Mouse (Mus musculus) liver, embryonic 12.5 days (tissue): ENCODE results near the gene Tmem95. TPM values are rescaled to one million over a fixed set of nuclear protein-coding genes. Genes with fewer than 3 reads are reported as not detected.
"Not testable (repeated sequence)": the region's sequence is repeated elsewhere in the genome, so short reads cannot be mapped to it uniquely, and the experiment has no call there.

Experiments used
- ATAC-seq: fragments of 200-750 bp; cut with Nextera tagmentation; 2 replicates; pipeline ENCODE4 v1.8.0; 2017; ENCODE audit warnings: moderate number of reproducible peaks, mild to moderate bottlenecking, moderate library complexity
- H3K27ac ChIP-seq: fragments of 300-500 bp; sonication (generic); 2 replicates; pipeline ENCODE4 v1.5.1; 2016; ENCODE audit warnings: mild to moderate bottlenecking
- H3K27me3 ChIP-seq: fragments of 300-500 bp; sonication (generic); replicated peaks from 2 replicates; pipeline ENCODE4 v1.6.1; 2016; ENCODE audit warnings: mild to moderate bottlenecking, moderate library complexity
- H3K36me3 ChIP-seq: fragments of 300-500 bp; sonication (generic); 2 replicates; pipeline ENCODE4 v1.6.1; 2016; ENCODE audit warnings: mild to moderate bottlenecking, moderate library complexity
- H3K4me1 ChIP-seq: fragments of 300-500 bp; sonication (generic); 2 replicates; pipeline ENCODE4 v1.6.1; 2016
- H3K4me2 ChIP-seq: fragments of 300-500 bp; sonication (generic); 2 replicates; pipeline ENCODE4 v1.6.1; 2016; ENCODE audit warnings: mild to moderate bottlenecking, moderate library complexity
- H3K4me3 ChIP-seq: fragments of 300-500 bp; sonication (generic); 2 replicates; pipeline ENCODE4 v1.5.1; 2016; ENCODE audit warnings: mild to moderate bottlenecking, moderate library complexity
- H3K9ac ChIP-seq: fragments of 300-500 bp; sonication (generic); 2 replicates; pipeline ENCODE4 v1.6.1; 2016; ENCODE audit warnings: mild to moderate bottlenecking, moderate library complexity
- H3K9me3 ChIP-seq: fragments of 300-500 bp; sonication (generic); replicated peaks from 2 replicates; pipeline ENCODE4 v1.6.1; 2016; ENCODE audit warnings: mild to moderate bottlenecking, moderate library complexity
- WGBS: fragments of 180-500 bp; shearing (Covaris S2); methylation state at CpG from one replicate; pipeline ENCODE4 v1.1.7; 2016; ENCODE audit not compliant: insufficient replicate concordance; 5-methylcytosine and 5-hydroxymethylcytosine counted together
- polyA plus RNA-seq: library from polyadenylated mRNA; unstranded; fragments of >200 nt; fragmentation: Nextera tagmentation; extraction: Ambion mirVana; gene quantifications from 2 replicates; pipeline ENCODE4 v1.2.1, GENCODE M21; 2016

Gene Tmem95
- polyA plus RNA-seq, 1 experiment from 2014 or later = not detected

DNA sequence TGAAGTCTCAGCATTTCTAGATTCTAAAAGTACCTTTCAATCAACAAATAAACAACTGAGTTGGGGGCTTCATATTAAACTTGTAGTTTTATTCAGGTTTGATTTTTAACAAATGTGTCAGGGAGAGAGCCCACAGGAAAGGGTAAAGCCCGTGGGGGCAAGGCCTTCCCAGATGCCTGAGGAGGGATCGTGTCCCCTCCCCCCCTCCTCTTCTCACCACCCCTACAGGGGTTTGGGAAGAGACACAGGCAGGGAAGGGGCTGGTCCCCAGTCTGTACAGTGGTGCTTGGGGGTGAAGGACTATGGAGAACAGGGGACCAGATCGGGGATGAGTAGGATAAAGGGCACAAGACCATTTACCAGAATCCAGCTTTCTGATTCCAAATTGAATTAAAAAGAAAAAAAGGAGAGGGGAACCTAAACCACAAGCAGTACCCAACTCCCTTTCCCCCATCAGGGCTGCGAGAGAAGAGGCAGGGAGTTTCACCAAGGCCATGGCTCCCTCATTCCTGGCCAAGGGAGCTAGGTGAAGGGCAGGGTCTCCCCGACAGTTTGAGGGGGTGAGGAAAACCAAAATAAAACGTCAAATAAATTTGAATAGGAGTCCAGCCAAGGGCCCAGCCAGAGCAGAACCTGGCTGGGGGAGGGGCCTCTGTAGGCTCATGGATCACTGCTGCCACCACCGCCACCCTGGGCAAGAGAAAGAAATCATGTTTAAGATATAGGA, 39.0 kb upstream of the Tmem95 start:
- Histone ChIP-seq H3K36me3 (peaks cover 72% of the 10 kb centered on the region), H3K4me2 (peak overlapping the region; percentile 92), H3K4me3 (peak overlapping the region; percentile 86), H3K4me1 (peaks cover 62% of the 10 kb centered on the region), H3K27ac (peak overlapping the region; percentile 99), H3K9ac (peak overlapping the region; percentile 100)
- not testable (repeated sequence) for H3K27me3 ChIP-seq, ATAC-seq, H3K9me3 ChIP-seq
- 35% methylated on average over 7 of the region's 7 CpGs for WGBS

GRCm38 (mm10) chr11:69915667-69916627, 38.1 kb upstream of the Tmem95 start:
- Histone ChIP-seq H3K9ac (peak overlapping the region; percentile 100), H3K4me2 (peak overlapping the region; percentile 92), H3K9me3 (no peaks in the 10 kb centered on the region), H3K36me3 (peaks cover 81% of the 10 kb centered on the region), H3K27ac (peak overlapping the region; percentile 99), H3K4me1 (peaks cover 62% of the 10 kb centered on the region), H3K27me3 (no peaks in the 10 kb centered on the region), H3K4me3 (peak overlapping the region; percentile 86)
- WGBS = 27% methylated on average over 5 of the region's 5 CpGs
- peak; percentile 72 for ATAC-seq

GRCm38 (mm10) chr11:69914917-69915430, 37.2 kb upstream of the Tmem95 start:
- no peaks in the 10 kb centered on the region for H3K27me3 ChIP-seq
- peak overlapping the region; percentile 86 for H3K4me3 ChIP-seq
- H3K4me1 ChIP-seq = peaks cover 62% of the 10 kb centered on the region
- no peak for ATAC-seq
- no peaks in the 10 kb centered on the region for H3K9me3 ChIP-seq
- H3K9ac ChIP-seq = peak overlapping the region; percentile 100
- WGBS = 22% methylated on average over 9 of the region's 9 CpGs
- H3K36me3 ChIP-seq = peaks cover 88% of the 10 kb centered on the region
- peak overlapping the region; percentile 92 for H3K4me2 ChIP-seq
- peak overlapping the region; percentile 99 for H3K27ac ChIP-seq

- H3K27me3 ChIP-seq = no peaks in the 10 kb centered on the region
- under 1% methylated on average over 17 of the region's 17 CpGs for WGBS
- H3K4me1 ChIP-seq = peaks cover 60% of the 10 kb centered on the region
- peak overlapping the region; percentile 99 for H3K27ac ChIP-seq
- H3K4me2 ChIP-seq = peak overlapping the region; percentile 92
- ATAC-seq = peak; percentile 19; the same call in 1 of the 2 replicates
- peak overlapping the region; percentile 86 for H3K4me3 ChIP-seq
- H3K36me3 ChIP-seq = peaks cover 91% of the 10 kb centered on the region
- H3K9ac ChIP-seq = peak overlapping the region; percentile 100
- H3K9me3 ChIP-seq = no peaks in the 10 kb centered on the region
Observed at GRCm38 (mm10) chr11:69914372-69914764, 36.5 kb upstream of the Tmem95 start.

DNA sequence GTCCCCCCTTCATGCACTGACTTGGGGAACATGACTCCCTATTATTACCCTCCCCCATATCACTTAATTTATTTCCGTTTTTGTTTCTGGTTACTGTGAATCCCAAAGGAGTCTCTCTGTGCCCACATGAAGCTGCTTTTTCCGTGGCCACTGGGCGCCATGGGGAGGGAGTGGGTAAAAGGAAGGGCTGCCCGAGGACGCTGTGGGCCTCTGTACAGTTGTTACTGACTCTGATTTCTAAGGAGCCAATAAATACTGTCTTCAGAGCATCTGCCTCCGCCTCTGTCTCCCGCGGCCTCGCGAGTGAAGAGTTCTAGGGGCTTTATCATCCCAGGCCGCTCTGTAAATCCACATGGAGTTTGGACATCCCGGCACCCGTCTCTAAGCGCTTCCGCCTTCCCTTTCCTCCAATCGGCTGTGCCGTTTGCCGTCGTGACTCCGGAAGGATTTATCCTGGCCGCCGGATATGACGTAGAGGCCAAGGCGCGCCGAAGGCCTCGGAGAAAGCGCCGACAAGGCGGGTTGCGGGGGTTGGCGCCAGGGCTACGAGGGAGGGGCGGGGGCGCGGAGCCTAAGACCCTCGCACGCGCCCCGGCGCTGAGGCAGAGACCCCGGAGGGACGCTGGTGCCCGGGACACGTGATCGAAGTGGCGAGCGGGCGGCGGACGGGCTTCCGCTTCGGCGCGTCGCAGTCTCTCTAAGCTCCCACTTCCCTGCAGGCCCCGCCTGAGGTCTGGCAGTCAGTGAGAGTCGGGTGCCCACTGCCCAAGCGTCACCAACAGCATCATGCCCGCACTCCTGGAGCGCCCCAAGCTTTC, 35.9 kb upstream of the Tmem95 start, which contains the start of gene Gps2:
Gene Gps2 (plus strand): TSS at position 335 of the 818 bp plus-strand sequence.
- H3K27me3 ChIP-seq = no peaks in the 10 kb centered on the region
- peak within 1 kb of the TSS; percentile 92 for H3K4me2 ChIP-seq
- H3K27ac ChIP-seq = peak within 1 kb of the TSS; percentile 99
- H3K9ac ChIP-seq = peak within 1 kb of the TSS; percentile 100
- H3K4me3 ChIP-seq = peak within 1 kb of the TSS; percentile 86
- peaks cover 54% of the 10 kb centered on the region for H3K4me1 ChIP-seq
- WGBS = 1% methylated on average over 61 of the region's 61 CpGs
- peak; percentile 68 for ATAC-seq
- H3K36me3 ChIP-seq = peaks cover 91% of the 10 kb centered on the region
- no peaks in the 10 kb centered on the region for H3K9me3 ChIP-seq

GRCm38 (mm10) chr11:69912716-69913530, 35.1 kb upstream of the Tmem95 start:
- Histone ChIP-seq H3K9ac (peak overlapping the region; percentile 100), H3K4me1 (peaks cover 46% of the 10 kb centered on the region), H3K4me2 (peak overlapping the region; percentile 92), H3K9me3 (no peaks in the 10 kb centered on the region), H3K27me3 (no peaks in the 10 kb centered on the region), H3K36me3 (peaks cover 91% of the 10 kb centered on the region), H3K4me3 (peak overlapping the region; percentile 86), H3K27ac (peak overlapping the region; percentile 99)
- no peak for ATAC-seq
- 76% methylated on average over 15 of the region's 15 CpGs for WGBS

DNA sequence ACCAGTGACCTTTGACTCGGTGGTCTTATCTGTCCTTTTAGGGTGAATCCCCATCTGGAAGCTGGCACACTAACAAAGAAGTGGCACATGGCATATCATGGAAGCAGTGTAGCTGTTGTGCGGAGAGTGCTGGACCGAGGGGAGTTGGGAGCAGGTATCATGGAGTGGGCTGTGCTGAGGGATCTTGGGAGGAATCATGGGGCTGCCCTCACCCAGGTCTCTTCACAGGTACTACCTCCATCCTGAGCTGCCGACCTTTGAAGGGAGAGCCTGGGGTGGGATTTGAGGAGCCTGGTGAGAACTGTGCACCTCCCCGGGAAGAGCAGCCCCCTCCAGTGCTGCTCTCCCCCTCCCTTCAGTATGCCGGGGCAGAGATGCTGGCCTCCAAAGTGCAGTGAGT, 33.9 kb upstream of the Tmem95 start:
- H3K27me3 ChIP-seq = no peaks in the 10 kb centered on the region
- no peak overlapping the region for H3K4me2 ChIP-seq
- no peak overlapping the region for H3K9ac ChIP-seq
- peaks cover 34% of the 10 kb centered on the region for H3K4me1 ChIP-seq
- H3K9me3 ChIP-seq = no peaks in the 10 kb centered on the region
- peaks cover 91% of the 10 kb centered on the region for H3K36me3 ChIP-seq
- no peak overlapping the region for H3K27ac ChIP-seq
- WGBS = 86% methylated on average over 6 of the region's 6 CpGs
- no peak for ATAC-seq
- no peak overlapping the region for H3K4me3 ChIP-seq

GRCm38 (mm10) chr11:69910781-69911560, 33.2 kb upstream of the Tmem95 start:
- Histone ChIP-seq H3K27ac (no peak overlapping the region), H3K9me3 (no peaks in the 10 kb centered on the region), H3K9ac (no peak overlapping the region), H3K4me2 (no peak overlapping the region), H3K36me3 (peaks cover 91% of the 10 kb centered on the region), H3K4me1 (peaks cover 26% of the 10 kb centered on the region), H3K4me3 (no peak overlapping the region), H3K27me3 (no peaks in the 10 kb centered on the region)
- no peak for ATAC-seq
- 89% methylated on average over 17 of the region's 17 CpGs for WGBS

DNA sequence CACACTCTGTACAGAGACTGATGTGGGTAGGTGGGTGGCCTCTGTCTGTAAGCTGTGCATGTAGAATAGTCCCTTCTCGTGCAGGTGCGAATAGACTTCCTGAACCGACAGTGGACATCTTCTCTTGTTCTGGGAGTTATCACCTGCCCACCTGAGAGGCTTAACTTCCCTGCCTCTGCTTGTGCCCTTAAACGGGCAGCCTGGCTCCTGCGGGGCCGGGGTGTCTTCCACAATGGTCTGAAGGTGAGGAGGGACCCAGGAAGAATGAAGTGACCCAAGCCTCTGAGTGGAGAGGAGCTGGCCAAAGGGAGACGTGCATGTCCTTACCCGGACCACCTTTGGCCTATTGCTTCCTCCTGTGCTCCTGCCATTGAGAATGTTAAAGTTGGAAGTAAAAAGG, 32.4 kb upstream of the Tmem95 start:
- 86% methylated on average over 8 of the region's 8 CpGs for WGBS
- H3K9me3 ChIP-seq = no peaks in the 10 kb centered on the region
- H3K4me1 ChIP-seq = peaks cover 18% of the 10 kb centered on the region
- no peak overlapping the region for H3K4me2 ChIP-seq
- H3K4me3 ChIP-seq = no peak overlapping the region
- H3K27ac ChIP-seq = no peak overlapping the region
- H3K9ac ChIP-seq = no peak overlapping the region
- ATAC-seq = no peak
- peaks cover 91% of the 10 kb centered on the region for H3K36me3 ChIP-seq
- no peaks in the 10 kb centered on the region for H3K27me3 ChIP-seq

- peaks cover 93% of the 10 kb centered on the region for H3K36me3 ChIP-seq
- no peak overlapping the region for H3K4me2 ChIP-seq
- no peak overlapping the region for H3K9ac ChIP-seq
- no peaks in the 10 kb centered on the region for H3K9me3 ChIP-seq
- H3K4me3 ChIP-seq = no peak overlapping the region
- H3K27ac ChIP-seq = no peak overlapping the region
- ATAC-seq = no peak
- H3K27me3 ChIP-seq = no peaks in the 10 kb centered on the region
- WGBS = 81% methylated on average over 5 of the region's 5 CpGs
- peaks cover 12% of the 10 kb centered on the region for H3K4me1 ChIP-seq
Observed at GRCm38 (mm10) chr11:69909174-69909573, 31.4 kb upstream of the Tmem95 start.
